Mouse (Mus musculus) hindbrain, embryonic 10.5 days (tissue): Measurements from ENCODE around the gene Wnt3a. TPM values are rescaled to one million over a fixed set of nuclear protein-coding genes. Genes with fewer than 3 reads are reported as not detected.
"Not testable (repeated sequence)": the region's sequence is repeated elsewhere in the genome, so short reads cannot be mapped to it uniquely, and the experiment has no call there.

Source experiments
- DNase-seq: peaks from one replicate; pipeline ENCODE4 v3.0.0-alpha.2; 2017; ENCODE audit warnings: low spot score
- H3K27ac ChIP-seq: fragments of 300-500 bp; sonication (generic); 2 replicates; pipeline ENCODE4 v1.5.1; 2016; ENCODE audit warnings: mild to moderate bottlenecking, moderate library complexity
- H3K27me3 ChIP-seq: fragments of 300-500 bp; sonication (generic); 2 replicates; pipeline ENCODE4 v1.6.1; 2016; ENCODE audit warnings: mild to moderate bottlenecking; ENCODE audit not compliant: poor library complexity, insufficient read depth, severe bottlenecking
- H3K36me3 ChIP-seq: fragments of 300-500 bp; sonication (generic); 2 replicates; pipeline ENCODE4 v1.6.1; 2016; ENCODE audit warnings: mild to moderate bottlenecking, moderate library complexity
- H3K4me1 ChIP-seq: fragments of 300-500 bp; sonication (generic); replicated peaks from 2 replicates; pipeline ENCODE4 v1.6.1; 2016; ENCODE audit warnings: mild to moderate bottlenecking
- H3K4me3 ChIP-seq: fragments of 300-500 bp; sonication (generic); 2 replicates; pipeline ENCODE4 v1.5.1; 2016; ENCODE audit warnings: mild to moderate bottlenecking, moderate library complexity
- H3K9me3 ChIP-seq: fragments of 300-500 bp; sonication (generic); 2 replicates; pipeline ENCODE4 v1.6.1; 2016; ENCODE audit warnings: mild to moderate bottlenecking, moderate library complexity
- WGBS: fragments of 180-500 bp; shearing (Covaris S2); methylation state at CpG from one replicate; pipeline ENCODE4 v1.1.7; 2016; 5-methylcytosine and 5-hydroxymethylcytosine counted together
- polyA plus RNA-seq: library from polyadenylated mRNA; unstranded; fragments of >200 nt; fragmentation: Nextera tagmentation; extraction: Ambion mirVana; gene quantifications from 2 replicates; pipeline ENCODE4 v1.2.1, GENCODE M21; 2016

Gene Wnt3a
- polyA plus RNA-seq, 1 experiment from 2014 or later, result 14.2 TPM

DNA sequence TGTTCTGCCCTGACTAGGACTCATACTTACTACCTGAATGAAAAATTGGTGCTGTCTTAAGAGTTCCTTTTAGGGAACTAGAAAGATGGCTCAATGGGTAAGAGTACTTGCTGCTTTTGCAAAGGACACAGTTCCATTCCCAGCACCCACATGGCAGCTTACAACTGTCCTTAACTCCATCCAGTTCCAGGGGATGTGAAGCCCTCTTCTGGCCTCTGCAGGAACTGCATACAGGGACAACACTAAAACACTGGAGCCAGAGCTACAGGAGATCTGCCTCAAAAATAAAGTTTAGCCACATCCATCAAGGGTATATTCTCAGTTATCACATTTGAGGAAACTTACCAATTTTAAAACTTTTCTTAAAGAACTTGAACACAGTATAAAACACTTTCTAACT, 71.5 kb downstream of the Wnt3a start:
- H3K27ac ChIP-seq, result no peak overlapping the region
- peaks cover 89% of the 10 kb centered on the region for H3K36me3 ChIP-seq
- no peak overlapping the region for H3K4me3 ChIP-seq
- H3K4me1 ChIP-seq, result peaks cover 14% of the 10 kb centered on the region; the same call in 1 of the 2 replicates
- peak; percentile 38 for DNase-seq
- H3K9me3 ChIP-seq, result no peaks in the 10 kb centered on the region
- no peaks in the 10 kb centered on the region for H3K27me3 ChIP-seq

GRCm38 (mm10) chr11:59218389-59218998, 72.1 kb downstream of the Wnt3a start:
- DNase-seq, result no peak
- Histone ChIP-seq H3K27ac (no peak overlapping the region), H3K4me3 (no peak overlapping the region), H3K9me3 (no peaks in the 10 kb centered on the region), H3K4me1 (peaks cover 14% of the 10 kb centered on the region; the same call in 1 of the 2 replicates), H3K36me3 (peaks cover 87% of the 10 kb centered on the region), H3K27me3 (no peaks in the 10 kb centered on the region)
- WGBS, result 83% methylated on average over 4 of the region's 4 CpGs

- Histone ChIP-seq H3K27ac (no peak overlapping the region), H3K4me3 (no peak overlapping the region), H3K4me1 (peaks cover 14% of the 10 kb centered on the region; the same call in 1 of the 2 replicates), H3K36me3 (peaks cover 93% of the 10 kb centered on the region), H3K9me3 (no peaks in the 10 kb centered on the region), H3K27me3 (no peaks in the 10 kb centered on the region)
- 86% methylated on average over 3 of the region's 3 CpGs for WGBS
- no peak for DNase-seq
Observed at GRCm38 (mm10) chr11:59216955-59217354, 73.6 kb downstream of the Wnt3a start.

- Histone ChIP-seq H3K4me1 (peaks cover 27% of the 10 kb centered on the region), H3K4me3 (no peak overlapping the region), H3K27me3 (no peaks in the 10 kb centered on the region), H3K36me3 (peaks cover 87% of the 10 kb centered on the region), H3K27ac (no peak overlapping the region), H3K9me3 (no peaks in the 10 kb centered on the region)
- no peak for DNase-seq
- WGBS, result 95% methylated on average over 12 of the region's 12 CpGs
Observed at GRCm38 (mm10) chr11:59212892-59213494, 77.6 kb downstream of the Wnt3a start.

- not testable (repeated sequence) for H3K4me3 ChIP-seq, H3K9me3 ChIP-seq, H3K27me3 ChIP-seq, DNase-seq, H3K27ac ChIP-seq
- peaks cover 80% of the 10 kb centered on the region for H3K36me3 ChIP-seq
- 90% methylated on average over 12 of the region's 12 CpGs for WGBS
- H3K4me1 ChIP-seq, result peaks cover 29% of the 10 kb centered on the region
Observed at GRCm38 (mm10) chr11:59212320-59212719, 78.2 kb downstream of the Wnt3a start.

DNA sequence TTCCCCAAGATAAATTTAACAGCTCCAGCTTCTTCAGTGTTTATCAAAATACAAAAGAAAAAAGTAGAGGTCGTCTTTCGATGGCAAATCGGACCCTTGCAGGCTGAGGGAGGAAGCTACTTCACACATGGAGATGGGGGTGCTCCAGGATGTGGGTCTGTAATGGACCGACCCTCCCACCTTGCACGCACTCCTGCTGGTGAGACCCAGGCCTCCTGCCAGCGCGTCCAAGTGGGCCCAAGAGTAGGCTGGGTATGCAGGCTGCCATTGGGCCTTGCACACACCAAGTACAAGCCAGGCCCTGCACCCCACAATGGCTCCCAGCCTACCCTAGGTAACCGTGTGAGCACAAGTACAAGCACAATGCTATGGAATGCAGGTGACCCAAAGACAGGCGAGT, 79.0 kb downstream of the Wnt3a start:
- Histone ChIP-seq H3K36me3 (peaks cover 77% of the 10 kb centered on the region), H3K4me1 (peaks cover 29% of the 10 kb centered on the region)
- DNase-seq, H3K4me3 ChIP-seq, H3K27ac ChIP-seq, H3K9me3 ChIP-seq, H3K27me3 ChIP-seq: not testable (repeated sequence)
- WGBS, result 89% methylated on average over 9 of the region's 9 CpGs

DNA sequence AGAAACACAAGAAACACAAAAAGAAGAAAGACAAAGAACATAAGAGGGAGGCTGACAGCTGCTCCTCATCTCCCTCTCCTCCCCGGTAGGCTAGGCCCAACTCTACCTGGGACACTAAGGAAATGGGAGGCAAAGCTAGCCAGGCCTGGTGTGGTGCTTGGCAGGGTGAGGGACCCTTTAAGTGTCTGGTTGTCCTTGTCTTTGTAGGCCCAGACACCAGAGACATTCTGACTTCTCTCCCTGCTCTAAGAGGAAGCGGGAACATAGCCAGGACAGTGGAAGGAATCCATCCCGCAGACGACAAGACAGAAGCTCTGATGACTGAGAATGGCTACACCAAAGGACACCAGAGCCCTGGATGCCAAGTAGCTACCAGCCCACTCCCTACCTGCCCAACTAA, 80.5 kb downstream of the Wnt3a start:
- Histone ChIP-seq H3K27ac (no peak overlapping the region), H3K9me3 (no peaks in the 10 kb centered on the region), H3K27me3 (no peaks in the 10 kb centered on the region), H3K4me3 (no peak overlapping the region), H3K4me1 (peaks cover 29% of the 10 kb centered on the region), H3K36me3 (peaks cover 79% of the 10 kb centered on the region)
- 92% methylated on average over 4 of the region's 4 CpGs for WGBS
- no peak for DNase-seq

DNA sequence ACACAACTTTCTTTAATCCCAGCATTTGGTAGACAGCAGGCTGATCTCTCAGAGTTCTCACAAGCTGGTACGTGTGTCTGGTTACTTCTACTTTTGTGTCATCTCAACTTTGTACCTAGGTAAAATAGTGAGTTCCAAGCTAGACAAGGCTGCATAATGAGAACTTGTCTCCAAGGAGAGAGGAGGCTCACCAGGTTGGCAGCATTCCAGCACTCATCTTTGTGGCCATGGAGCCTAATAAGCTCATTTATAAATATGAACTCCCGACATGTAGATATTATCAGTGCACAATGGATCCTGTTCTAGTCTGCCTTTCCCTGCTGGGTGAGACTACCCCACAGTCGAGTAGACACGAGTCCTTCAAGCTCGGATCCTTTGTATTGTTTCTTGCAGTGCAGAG, 81.0 kb downstream of the Wnt3a start:
- H3K4me1 ChIP-seq, result peaks cover 29% of the 10 kb centered on the region
- peak overlapping the region; percentile 95 for H3K4me3 ChIP-seq
- no peak overlapping the region; the same call in 1 of the 2 replicates for H3K27ac ChIP-seq
- no peaks in the 10 kb centered on the region for H3K27me3 ChIP-seq
- 81% methylated on average over 5 of the region's 5 CpGs for WGBS
- H3K9me3 ChIP-seq, result no peaks in the 10 kb centered on the region
- peaks cover 79% of the 10 kb centered on the region for H3K36me3 ChIP-seq
- no peak for DNase-seq

DNA sequence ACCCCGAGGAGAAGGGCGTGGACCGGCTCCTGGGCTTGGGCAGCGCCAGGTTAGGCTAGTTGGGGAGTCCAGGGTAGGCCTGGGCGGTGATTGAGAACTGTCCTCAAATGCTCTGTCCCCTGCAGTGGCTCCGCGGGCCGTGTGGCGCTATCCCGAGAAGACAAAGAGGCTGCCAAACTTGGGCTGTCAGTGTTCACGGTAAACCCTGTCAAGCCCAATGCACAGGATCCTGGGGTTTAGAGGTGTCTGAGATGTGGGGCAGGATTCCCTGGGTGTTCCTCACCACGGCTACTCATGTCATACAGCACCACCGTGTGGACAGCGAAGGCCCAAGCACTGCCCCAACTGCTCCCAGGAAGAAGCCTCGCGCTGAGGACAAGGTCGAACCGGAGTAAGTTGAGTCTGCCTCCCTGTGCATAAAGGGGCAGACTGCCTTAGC, 81.5 kb downstream of the Wnt3a start:
- Histone ChIP-seq H3K27ac (peak overlapping the region; percentile 94), H3K4me3 (peak overlapping the region; percentile 95), H3K27me3 (no peaks in the 10 kb centered on the region), H3K9me3 (no peaks in the 10 kb centered on the region), H3K36me3 (peaks cover 79% of the 10 kb centered on the region), H3K4me1 (peaks cover 29% of the 10 kb centered on the region)
- WGBS, result 12% methylated on average over 18 of the region's 18 CpGs
- DNase-seq, result peak; percentile 73

DNA sequence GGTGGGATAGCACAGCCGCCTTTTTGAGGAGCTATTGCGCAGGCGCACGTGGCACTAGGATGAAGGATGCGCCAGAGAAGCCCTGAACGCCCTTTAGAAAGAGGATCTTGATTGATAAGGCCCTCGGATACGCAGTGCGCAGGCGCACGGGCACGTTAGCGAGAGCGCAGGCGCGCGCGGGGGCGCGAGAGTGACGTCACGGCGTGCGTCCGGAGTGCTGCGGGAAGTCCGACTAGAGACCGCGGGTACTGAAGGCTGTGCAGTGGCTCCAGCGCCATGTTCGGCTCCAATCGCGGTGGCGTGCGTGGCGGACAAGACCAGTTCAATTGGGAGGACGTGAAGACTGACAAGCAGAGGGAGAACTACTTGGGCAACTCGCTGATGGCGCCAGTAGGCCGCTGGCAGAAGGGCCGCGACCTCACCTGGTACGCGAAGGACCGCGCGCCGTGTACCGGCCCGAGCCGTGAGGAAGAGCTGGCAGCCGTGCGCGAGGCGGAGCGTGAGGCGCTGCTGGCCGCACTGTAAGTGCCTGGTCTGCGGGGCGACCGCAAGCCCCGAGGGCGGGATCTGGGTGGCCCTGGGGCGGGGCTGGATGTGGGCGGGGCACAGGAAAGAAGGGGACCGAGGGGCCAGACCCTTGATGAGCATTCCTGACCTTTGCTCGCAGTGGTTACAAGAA, 82.3 kb downstream of the Wnt3a start, which contains the start of gene 2310033P09Rik:
Gene 2310033P09Rik, plus strand, starts transcription at position 169 of the 679 bp plus-strand sequence.
- Histone ChIP-seq H3K4me3 (peak within 1 kb of the TSS; percentile 95), H3K27me3 (no peaks in the 10 kb centered on the region), H3K9me3 (no peaks in the 10 kb centered on the region), H3K36me3 (peaks cover 76% of the 10 kb centered on the region), H3K27ac (peak within 1 kb of the TSS; percentile 94), H3K4me1 (peaks cover 29% of the 10 kb centered on the region)
- WGBS, result under 1% methylated on average over 67 of the region's 67 CpGs
- peak; percentile 96 for DNase-seq

DNA sequence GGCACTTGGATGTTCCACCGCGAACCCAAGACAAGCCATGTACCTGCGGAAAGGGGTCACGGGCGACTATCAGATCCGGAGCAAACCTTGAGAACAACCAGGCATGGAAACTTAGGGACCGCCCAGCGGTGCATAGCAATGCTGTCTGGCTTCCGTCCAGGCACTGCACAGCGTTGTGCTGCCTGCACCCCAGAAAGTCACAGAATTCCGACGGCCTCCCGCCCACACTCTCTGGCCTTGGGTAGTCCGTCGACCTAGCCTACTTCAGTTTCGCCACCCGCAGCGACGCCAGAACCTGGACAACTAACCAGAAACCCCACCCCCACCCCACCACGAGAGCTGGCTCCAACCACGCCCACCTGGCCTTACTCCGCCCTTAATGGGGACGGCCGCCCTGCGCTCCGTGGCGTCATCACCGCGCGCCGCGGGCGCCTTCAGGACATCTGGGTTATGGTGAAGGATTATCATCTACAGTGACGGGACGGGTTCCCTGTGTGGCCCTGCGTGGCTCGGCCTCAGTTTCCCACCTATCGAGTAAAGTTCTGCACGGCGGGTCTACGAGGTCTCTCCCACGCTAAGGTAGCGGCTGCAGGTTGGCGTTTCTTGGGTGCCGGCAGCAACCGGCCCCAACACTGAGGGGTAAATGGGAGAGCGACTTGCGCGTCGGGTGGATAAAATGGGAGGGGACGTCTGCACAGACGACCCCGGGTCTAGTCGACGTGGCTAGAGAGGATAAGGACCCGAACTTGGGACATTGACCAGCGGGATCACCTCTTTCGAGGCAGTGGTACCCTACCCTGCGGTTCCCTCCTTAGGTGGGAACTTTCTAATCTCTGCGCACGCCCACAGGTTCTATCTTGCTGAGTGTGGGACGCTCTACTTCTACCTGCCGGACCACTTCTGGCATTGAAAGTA, 88.2 kb downstream of the Wnt3a start, which contains the start of gene Mrpl55:
Gene Mrpl55, plus strand, starts transcription at position 406 of the 915 bp plus-strand sequence.
- Histone ChIP-seq H3K9me3 (no peaks in the 10 kb centered on the region), H3K4me3 (peak within 1 kb of the TSS; percentile 89), H3K27me3 (no peaks in the 10 kb centered on the region), H3K36me3 (peaks cover 45% of the 10 kb centered on the region), H3K4me1 (peaks cover 17% of the 10 kb centered on the region), H3K27ac (peak within 1 kb of the TSS; percentile 89)
- DNase-seq, result peak; percentile 95
- under 1% methylated on average over 63 of the region's 63 CpGs for WGBS

DNA sequence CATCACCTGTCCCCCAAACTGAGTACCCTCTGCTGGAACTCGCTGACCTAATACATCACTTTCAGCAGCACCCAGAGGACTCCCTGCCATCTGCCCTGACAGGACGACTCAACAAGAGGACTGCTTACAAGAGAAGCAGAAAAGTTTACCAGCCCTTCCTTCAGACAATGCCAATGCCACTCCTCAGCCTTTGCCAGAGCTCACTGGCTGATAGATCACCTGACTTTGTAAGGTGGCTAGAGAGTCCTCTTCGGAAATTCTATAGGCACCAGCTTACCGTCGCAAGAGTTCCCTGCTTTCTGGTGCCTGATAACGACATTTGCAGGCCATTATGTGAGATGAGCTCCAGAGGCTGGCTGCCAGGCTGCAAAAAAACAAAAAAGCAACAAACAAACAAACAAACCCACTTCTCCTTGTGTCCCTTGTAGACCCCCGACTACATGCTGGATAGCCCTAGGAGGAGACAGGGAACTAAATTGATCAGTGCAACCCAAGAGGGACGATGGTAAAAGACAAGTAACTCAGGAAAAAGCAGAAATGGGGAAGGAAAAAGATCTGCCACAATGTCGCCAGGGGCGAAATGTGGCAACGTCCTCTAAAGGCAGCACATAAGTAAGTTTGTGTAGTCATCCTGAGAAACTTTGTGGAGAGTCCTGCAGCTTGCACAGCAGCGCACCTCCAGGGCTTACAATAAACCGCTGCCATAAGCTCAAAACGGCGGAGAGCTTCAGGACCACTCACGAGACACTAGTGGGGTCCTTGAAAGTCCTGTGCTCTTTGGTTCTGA, 89.1 kb downstream of the Wnt3a start:
- no peaks in the 10 kb centered on the region for H3K9me3 ChIP-seq
- peaks cover 17% of the 10 kb centered on the region for H3K4me1 ChIP-seq
- WGBS, result 35% methylated on average over 16 of the region's 16 CpGs
- peak overlapping the region; percentile 89 for H3K4me3 ChIP-seq
- H3K36me3 ChIP-seq, result peaks cover 39% of the 10 kb centered on the region
- DNase-seq, result no peak
- H3K27ac ChIP-seq, result peak overlapping the region; percentile 89
- no peaks in the 10 kb centered on the region for H3K27me3 ChIP-seq
